Mouse (Mus musculus) lung, adult 2 months (tissue): ENCODE results near the gene Tnk1. TPM values are rescaled to one million over a fixed set of nuclear protein-coding genes. Genes with fewer than 3 reads are reported as not detected.
A peak's percentile ranks its signal among the peaks of the same experiment; 100 is the strongest.

ENCODE experiments used
- DNase-seq: peaks from one replicate; pipeline ENCODE4 v3.0.0; 2022
- H3K4me1 ChIP-seq: fragments of 200-500 bp; 2 replicates; pipeline ENCODE4 v1.6.1; 2011; ENCODE audit warnings: low read length; ENCODE audit not compliant: control insufficient read depth, insufficient read depth
- H3K4me3 ChIP-seq: fragments of 200-500 bp; replicated peaks from 2 replicates; pipeline ENCODE3; 2011; ENCODE audit warnings: low read depth, mild to moderate bottlenecking, control low read depth, low read length; ENCODE audit errors: extremely low read depth
- CTCF ChIP-seq: fragments of 200-500 bp; IDR thresholded peaks from 2 replicates; pipeline ENCODE4 v1.5.1; 2011; ENCODE audit warnings: mild to moderate bottlenecking, low read length, control low read depth; ENCODE audit not compliant: insufficient read depth
- POLR2A ChIP-seq: fragments of 200-500 bp; IDR thresholded peaks from 2 replicates; pipeline ENCODE4 v1.6.1; 2011; ENCODE audit warnings: low read depth, mild to moderate bottlenecking, control low read depth, low read length, borderline replicate concordance; ENCODE audit errors: extremely low read depth
- WGBS: fragments of 180-500 bp; shearing (Covaris S2); methylation state at CpG from one replicate; pipeline ENCODE4 v1.1.7; 2018; 5-methylcytosine and 5-hydroxymethylcytosine counted together
- polyA plus RNA-seq: library from polyadenylated mRNA; depleted of rRNA; stranded (reverse); fragments of >200 nt; gene quantifications from 2 replicates; pipeline ENCODE4 v1.2.3, GENCODE M21; 2012; rRNA removed

The Tnk1 gene
- polyA plus RNA-seq, 1 experiment: 17.4 TPM

DNA sequence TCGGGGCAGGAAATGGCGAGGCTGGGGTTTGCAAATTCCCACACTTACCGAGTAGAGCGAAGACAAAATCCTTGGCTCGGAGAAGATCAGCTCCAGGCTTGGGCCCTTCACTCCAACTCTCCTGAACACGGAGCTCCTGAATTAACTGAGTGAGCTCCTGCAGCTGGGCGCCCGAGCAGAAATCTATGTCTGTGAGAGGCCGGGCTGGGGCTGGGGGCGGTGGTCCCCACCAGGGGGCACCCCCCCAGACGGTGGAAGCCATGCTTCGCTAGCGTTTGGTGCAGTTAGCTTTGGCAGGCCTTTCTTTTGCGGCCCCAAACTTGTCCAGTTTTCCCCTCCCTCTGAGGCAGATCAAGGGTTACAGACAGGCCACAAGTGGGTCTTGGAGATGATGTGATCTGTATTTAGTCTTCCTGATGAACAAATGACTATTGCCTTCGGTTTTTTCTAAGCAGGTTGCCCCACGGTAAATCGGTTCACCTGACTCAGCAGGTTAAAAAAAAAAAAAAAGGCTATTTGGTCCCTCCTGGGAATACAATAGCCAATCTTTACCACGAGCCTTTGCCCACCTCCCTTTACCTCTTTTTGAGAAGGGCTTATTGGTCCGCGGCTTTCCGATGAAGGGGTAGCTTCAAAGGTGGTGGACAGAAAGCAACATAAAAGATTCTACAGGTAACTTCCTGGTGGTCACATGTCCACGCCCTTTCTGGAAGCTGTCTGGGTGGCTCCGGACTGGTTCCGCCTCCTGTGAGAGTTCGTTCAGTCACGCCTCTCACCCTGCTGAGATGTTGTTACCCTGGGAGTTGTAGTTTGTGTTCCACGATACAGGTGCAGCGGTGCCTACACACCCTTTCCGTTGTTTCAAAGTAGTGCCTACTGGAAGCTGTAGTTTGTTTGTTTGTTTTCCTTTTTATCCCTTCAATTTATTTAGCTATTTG, 53.3 kb downstream of the Tnk1 start, which contains the start of gene Tmem102:
Gene Tmem102, minus strand, starts transcription at position 653 of the 938 bp plus-strand sequence.
- peak; percentile 63 for DNase-seq
- Histone ChIP-seq H3K4me1 (peaks cover 18% of the 10 kb centered on the region), H3K4me3 (peak within 1 kb of the TSS; percentile 57)
- TF ChIP-seq CTCF (no peak), POLR2A (no peak)
- WGBS: 28% methylated on average over 29 of the region's 29 CpGs

DNA sequence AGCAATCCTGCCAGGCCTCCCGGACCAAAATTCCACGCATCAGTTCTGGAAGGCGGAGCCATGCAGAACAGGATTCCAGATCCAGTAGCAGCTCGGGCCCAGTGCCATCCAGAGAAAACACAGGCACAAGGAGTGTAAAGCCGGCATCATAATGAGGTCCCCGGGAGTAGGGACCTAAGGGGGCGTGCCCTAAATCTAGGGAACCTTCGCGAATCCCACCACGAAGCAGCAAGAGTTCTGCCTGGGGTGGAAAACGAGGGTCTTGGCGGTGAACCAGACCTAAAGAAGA, 53.9 kb downstream of the Tnk1 start:
- DNase-seq: peak; percentile 37
- 13% methylated on average over 12 of the region's 12 CpGs for whole genome bisulfite sequencing
- TF ChIP-seq CTCF: no peak
- TF ChIP-seq POLR2A: no peak

GRCm38 (mm10) chr11:69803786-69804651, 54.5 kb downstream of the Tnk1 start:
- Histone ChIP-seq H3K4me3 (peak overlapping the region; percentile 35), H3K4me1 (peaks cover 20% of the 10 kb centered on the region)
- WGBS: 2% methylated on average over 60 of the region's 60 CpGs
- TF ChIP-seq CTCF (peak; percentile 33; the same call in 1 of the 2 replicates), POLR2A (no peak; the same call in 1 of the 2 replicates)
- peak; percentile 76 for DNase-seq

More for the DNA sequence above, 53.9 kb downstream of the Tnk1 start:
- no peak overlapping the region for H3K4me3 ChIP-seq
- peaks cover 20% of the 10 kb centered on the region for H3K4me1 ChIP-seq

- Histone ChIP-seq H3K4me3 (peak overlapping the region; percentile 35), H3K4me1 (peaks cover 20% of the 10 kb centered on the region)
- no peak for TF ChIP-seq POLR2A
- no peak for TF ChIP-seq CTCF
- no peak for DNase-seq
- 4% methylated on average over 12 of the region's 12 CpGs for WGBS
Measured at GRCm38 (mm10) chr11:69803328-69803727, 55.2 kb downstream of the Tnk1 start.

DNA sequence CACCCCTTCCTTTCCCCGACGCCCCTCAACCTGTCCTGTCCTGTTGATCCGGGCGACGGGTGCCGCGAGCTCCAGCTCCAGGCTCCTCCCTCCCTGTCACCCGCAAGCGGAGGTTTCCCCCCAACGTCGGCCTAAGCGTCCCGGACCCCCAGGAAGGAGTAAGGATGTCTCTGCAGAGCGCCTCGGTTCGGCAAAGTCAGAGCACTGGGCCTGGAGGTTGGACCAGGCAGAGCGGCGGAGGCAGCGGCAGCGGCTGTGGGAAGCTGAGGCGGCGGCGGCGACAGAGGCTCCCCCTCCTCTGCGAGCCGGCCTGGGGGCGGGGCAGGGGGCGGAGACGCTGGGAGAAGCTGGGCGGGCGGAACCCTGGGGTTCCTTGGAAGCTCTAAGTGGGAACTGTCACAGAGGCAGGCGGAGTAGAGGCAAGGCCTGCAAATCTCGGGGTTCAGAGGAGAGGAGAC, 55.9 kb downstream of the Tnk1 start:
- TF ChIP-seq POLR2A (peak; percentile 44; the same call in 1 of the 2 replicates), CTCF (no peak)
- DNase-seq: peak; percentile 90
- under 1% methylated on average over 31 of the region's 33 CpGs for WGBS
- Histone ChIP-seq H3K4me3 (peak overlapping the region; percentile 67), H3K4me1 (peaks cover 20% of the 10 kb centered on the region)

GRCm38 (mm10) chr11:69801379-69801977, 57.1 kb downstream of the Tnk1 start, which contains the start of gene Fgf11:
TSS of gene Fgf11 (minus strand) at chr11:69801857.
- H3K4me1 ChIP-seq: peaks cover 20% of the 10 kb centered on the region
- WGBS: 4% methylated on average over 33 of the region's 33 CpGs
- DNase-seq: no peak

More at GRCm38 (mm10) chr11:69801379-69801977, 57.1 kb downstream of the Tnk1 start, which contains the start of gene Fgf11:
- TF ChIP-seq POLR2A (no peak), CTCF (no peak)
- peak within 1 kb of the TSS; percentile 67 for H3K4me3 ChIP-seq

Other genes starting within 250 kb of the Tnk1 start
- not detected in 2 replicates for gene Shbg, start 240.8 kb downstream of the Tnk1 start, polyA plus RNA-seq
- 3.4 and 6.1 TPM in 2 replicates for gene Sat2, start 236.7 kb downstream of the Tnk1 start, polyA plus RNA-seq
- gene Fxr2, start 225.7 kb downstream of the Tnk1 start, polyA plus RNA-seq: 54.4 and 66.9 TPM in 2 replicates
- gene Sox15, start 203.4 kb downstream of the Tnk1 start, polyA plus RNA-seq: 0.14 and 5.5 TPM in 2 replicates
- gene Mpdu1, start 196.1 kb downstream of the Tnk1 start, polyA plus RNA-seq: 67.3 and 88.1 TPM in 2 replicates
- gene Cd68, start 192.6 kb downstream of the Tnk1 start, polyA plus RNA-seq: 65.6 and 82.8 TPM in 2 replicates
- gene Eif4a1, start 186.3 kb downstream of the Tnk1 start, polyA plus RNA-seq: 152 and 265 TPM in 2 replicates
- 43.6 and 55.0 TPM in 2 replicates for gene Senp3, start 176.6 kb downstream of the Tnk1 start, polyA plus RNA-seq
- 16.2 and 21.3 TPM in 2 replicates for gene Tnfsf13, start 172.9 kb downstream of the Tnk1 start, polyA plus RNA-seq
- 84.2 and 98.8 TPM in 2 replicates for gene Tnfsf12, start 162.9 kb downstream of the Tnk1 start, polyA plus RNA-seq
- 12.7 and 20.0 TPM in 2 replicates for gene Tnfsfm13, start 162.6 kb downstream of the Tnk1 start, polyA plus RNA-seq
- 32.0 and 51.1 TPM in 2 replicates for gene Polr2a, start 100.1 kb downstream of the Tnk1 start, polyA plus RNA-seq
- gene Slc35g3, start 96.8 kb downstream of the Tnk1 start, polyA plus RNA-seq: 1.4 and 2.3 TPM in 2 replicates
- gene Zbtb4, start 92.8 kb downstream of the Tnk1 start, polyA plus RNA-seq: 104 and 106 TPM in 2 replicates
- 31.5 and 38.0 TPM in 2 replicates for gene Chrnb1, start 62.8 kb downstream of the Tnk1 start, polyA plus RNA-seq
- 6.9 and 8.0 TPM in 2 replicates for gene Fgf11, start 56.9 kb downstream of the Tnk1 start, polyA plus RNA-seq
- gene Tmem102, start 53.1 kb downstream of the Tnk1 start, polyA plus RNA-seq: 9.4 and 9.5 TPM in 2 replicates
- gene Gm39566, start 43.4 kb downstream of the Tnk1 start, polyA plus RNA-seq: not detected in 2 replicates
- gene Spem2, start 40.3 kb downstream of the Tnk1 start, polyA plus RNA-seq: not detected in 2 replicates
- gene Spem1, start 36.5 kb downstream of the Tnk1 start, polyA plus RNA-seq: 0.15 and 0.41 TPM in 2 replicates
- 32.3 and 42.0 TPM in 2 replicates for gene Nlgn2, start 20.9 kb downstream of the Tnk1 start, polyA plus RNA-seq
- 151 and 173 TPM in 2 replicates for gene Tmem256, start 20.2 kb downstream of the Tnk1 start, polyA plus RNA-seq
- gene Plscr3, start 12.4 kb downstream of the Tnk1 start, polyA plus RNA-seq: 192 and 225 TPM in 2 replicates
- not detected in 2 replicates for gene Tmem95, start 19.3 kb upstream of the Tnk1 start, polyA plus RNA-seq
- gene Kctd11, start 22.7 kb upstream of the Tnk1 start, polyA plus RNA-seq: 12.6 and 19.1 TPM in 2 replicates
- gene Acap1, start 36.8 kb upstream of the Tnk1 start, polyA plus RNA-seq: 11.2 and 14.3 TPM in 2 replicates
- gene 2810408A11Rik, start 42.3 kb upstream of the Tnk1 start, polyA plus RNA-seq: 0.65 and 1.4 TPM in 2 replicates
- 47.7 and 58.1 TPM in 2 replicates for gene Neurl4, start 42.3 kb upstream of the Tnk1 start, polyA plus RNA-seq
- 104 and 112 TPM in 2 replicates for gene Gps2, start 55.2 kb upstream of the Tnk1 start, polyA plus RNA-seq
- 216 and 372 TPM in 2 replicates for gene Eif5a, start 63.2 kb upstream of the Tnk1 start, polyA plus RNA-seq
- gene Ybx2, start 77.1 kb upstream of the Tnk1 start, polyA plus RNA-seq: 4.6 and 6.7 TPM in 2 replicates
- 22.3 and 40.4 TPM in 2 replicates for gene Slc2a4, start 89.5 kb upstream of the Tnk1 start, polyA plus RNA-seq
- gene Cldn7, start 106.0 kb upstream of the Tnk1 start, polyA plus RNA-seq: 60.5 and 63.7 TPM in 2 replicates
- gene Ctdnep1, start 122.4 kb upstream of the Tnk1 start, polyA plus RNA-seq: 88.3 and 102 TPM in 2 replicates
- 38.5 and 53.8 TPM in 2 replicates for gene Elp5, start 123.8 kb upstream of the Tnk1 start, polyA plus RNA-seq
- gene Gabarap, start 132.4 kb upstream of the Tnk1 start, polyA plus RNA-seq: 333 and 615 TPM in 2 replicates
- gene Phf23, start 137.0 kb upstream of the Tnk1 start, polyA plus RNA-seq: 15.0 and 22.9 TPM in 2 replicates
- 16.7 and 20.8 TPM in 2 replicates for gene Dvl2, start 141.9 kb upstream of the Tnk1 start, polyA plus RNA-seq
- gene Acadvl, start 156.7 kb upstream of the Tnk1 start, polyA plus RNA-seq: 63.1 and 88.6 TPM in 2 replicates
- 28.0 and 33.7 TPM in 2 replicates for gene Dlg4, start 158.2 kb upstream of the Tnk1 start, polyA plus RNA-seq
- 2.4 and 4.9 TPM in 2 replicates for gene Asgr1, start 195.4 kb upstream of the Tnk1 start, polyA plus RNA-seq
- gene Asgr2, start 233.9 kb upstream of the Tnk1 start, polyA plus RNA-seq: 0.51 and 0.52 TPM in 2 replicates